Mouse (Mus musculus): ENCODE data around the gene Rsph6a.

- TF ChIP-seq CTCF (IDR thresholded peaks at IDR 0.05; ENCODE audit: low read depth, low read length) (no peak), POLR2A (IDR thresholded peaks at IDR 0.05; ENCODE audit: borderline replicate concordance, low read depth, low read length) (no peak)
Measured at GRCm38 (mm10) chr7:19100290-19100689, 45.8 kb downstream of the Rsph6a start.
